Mouse (Mus musculus) testis, adult 2 months (tissue): ENCODE measurements around the gene Idua. TPM values are rescaled to one million over a fixed set of nuclear protein-coding genes. Genes with fewer than 3 reads are reported as not detected.

ENCODE experiments used
- H3K27ac ChIP-seq: fragments of 200-500 bp; 2 replicates; pipeline ENCODE4 v1.5.1; 2012; ENCODE audit warnings: low read depth, low read length; ENCODE audit not compliant: control insufficient read depth, insufficient read depth
- H3K27me3 ChIP-seq: fragments of 200-500 bp; 2 replicates; pipeline ENCODE4 v1.6.1; 2012; ENCODE audit warnings: mild to moderate bottlenecking, low read length, moderate library complexity; ENCODE audit not compliant: control insufficient read depth, insufficient read depth
- H3K36me3 ChIP-seq: fragments of 200-500 bp; 2 replicates; pipeline ENCODE4 v1.6.1; 2012; ENCODE audit warnings: mild to moderate bottlenecking, low read length; ENCODE audit not compliant: control insufficient read depth, insufficient read depth
- H3K4me1 ChIP-seq: fragments of 200-500 bp; 2 replicates; pipeline ENCODE4 v1.6.1; 2012; ENCODE audit warnings: low read length; ENCODE audit not compliant: control insufficient read depth, insufficient read depth
- H3K4me3 ChIP-seq: fragments of 200-500 bp; 2 replicates; pipeline ENCODE4 v1.5.1; 2012; ENCODE audit warnings: low read depth, mild to moderate bottlenecking, low read length, moderate library complexity, mixed read lengths; ENCODE audit not compliant: control insufficient read depth
- CTCF ChIP-seq: fragments of 200-500 bp; IDR thresholded peaks from 2 replicates; pipeline ENCODE4 v1.5.1; 2012; ENCODE audit warnings: low read depth, mild to moderate bottlenecking, inconsistent platforms, low read length, moderate library complexity; ENCODE audit not compliant: control insufficient read depth, insufficient read depth, insufficient replicate concordance
- POLR2A ChIP-seq: fragments of 200-500 bp; IDR thresholded peaks from 2 replicates; pipeline ENCODE4 v1.6.1; 2012; ENCODE audit warnings: low read depth, mild to moderate bottlenecking, inconsistent platforms, low read length, moderate library complexity; ENCODE audit not compliant: control insufficient read depth
- polyA plus RNA-seq: library from polyadenylated mRNA; depleted of rRNA; stranded (reverse); fragments of >200 nt; gene quantifications from 2 replicates; pipeline ENCODE4 v1.2.3, GENCODE M21; 2012

The Idua gene
- polyA plus RNA-seq, 1 experiment: 3.6 TPM

- TF ChIP-seq POLR2A (no peak), CTCF (peak; percentile 46; the same call in 1 of the 2 replicates)
- Histone ChIP-seq H3K27ac (no peak within 1 kb of the TSS), H3K36me3 (no peaks in the 10 kb centered on the region), H3K27me3 (no peaks in the 10 kb centered on the region), H3K4me3 (peak within 1 kb of the TSS; percentile 54), H3K4me1 (peaks cover 26% of the 10 kb centered on the region)
Observed at GRCm38 (mm10) chr5:108692271-108692670, 32.1 kb downstream of the Idua start, which contains the start of gene Fgfrl1. Fgfrl1 (plus strand) TSS chr5:108692382.

- Histone ChIP-seq H3K36me3 (no peaks in the 10 kb centered on the region), H3K4me3 (peak overlapping the region; percentile 86), H3K4me1 (peaks cover 26% of the 10 kb centered on the region), H3K27ac (no peak overlapping the region), H3K27me3 (no peaks in the 10 kb centered on the region)
- TF ChIP-seq POLR2A (peak; percentile 41), CTCF (no peak)
Observed at GRCm38 (mm10) chr5:108693872-108694288, 33.7 kb downstream of the Idua start.

- no peak for TF ChIP-seq CTCF
- TF ChIP-seq POLR2A: no peak
- H3K4me1 ChIP-seq: peaks cover 21% of the 10 kb centered on the region
- peak overlapping the region; percentile 25; the same call in 1 of the 2 replicates for H3K27ac ChIP-seq
- H3K4me3 ChIP-seq: peak overlapping the region; percentile 86
- H3K36me3 ChIP-seq: no peaks in the 10 kb centered on the region
- H3K27me3 ChIP-seq: no peaks in the 10 kb centered on the region
Observed at GRCm38 (mm10) chr5:108694352-108695261, 34.5 kb downstream of the Idua start.

GRCm38 (mm10) chr5:108695861-108696260 lies 35.7 kb downstream of the Idua start:
- Histone ChIP-seq H3K27me3 (no peaks in the 10 kb centered on the region), H3K4me1 (peaks cover 21% of the 10 kb centered on the region), H3K4me3 (no peak overlapping the region), H3K27ac (no peak overlapping the region), H3K36me3 (no peaks in the 10 kb centered on the region)
- TF ChIP-seq CTCF: no peak
- TF ChIP-seq POLR2A: no peak

- Histone ChIP-seq H3K4me1 (peaks cover 21% of the 10 kb centered on the region), H3K27me3 (no peaks in the 10 kb centered on the region), H3K27ac (no peak overlapping the region), H3K36me3 (no peaks in the 10 kb centered on the region), H3K4me3 (no peak overlapping the region)
- TF ChIP-seq CTCF (no peak), POLR2A (no peak)
Observed at GRCm38 (mm10) chr5:108696542-108696941, 36.4 kb downstream of the Idua start.

GRCm38 (mm10) chr5:108697341-108697753 lies 37.2 kb downstream of the Idua start:
- Histone ChIP-seq H3K36me3 (no peaks in the 10 kb centered on the region), H3K4me3 (no peak overlapping the region), H3K27ac (no peak overlapping the region), H3K27me3 (no peaks in the 10 kb centered on the region), H3K4me1 (peaks cover 15% of the 10 kb centered on the region)
- no peak for TF ChIP-seq CTCF
- TF ChIP-seq POLR2A: no peak

- Histone ChIP-seq H3K27me3 (no peaks in the 10 kb centered on the region), H3K27ac (no peak overlapping the region), H3K36me3 (no peaks in the 10 kb centered on the region; the same call in 1 of the 2 replicates), H3K4me1 (no peaks in the 10 kb centered on the region; the same call in 1 of the 2 replicates), H3K4me3 (no peak overlapping the region)
- TF ChIP-seq CTCF: no peak
- TF ChIP-seq POLR2A: no peak
Observed at GRCm38 (mm10) chr5:108700346-108700745, 40.2 kb downstream of the Idua start.
